Mouse (Mus musculus) MEL (cell line): ENCODE data around the gene Bmp2k. TPM values are rescaled to one million over a fixed set of nuclear protein-coding genes. Genes with fewer than 3 reads are reported as not detected.

Experiments used
- DNase-seq: peaks from one replicate; pipeline ENCODE4 v3.0.0; 2011; ENCODE audit warnings: low read depth, low spot score
- H3K27ac ChIP-seq: 2 replicates; pipeline ENCODE4 v1.5.1; 2012; ENCODE audit warnings: low read depth, mild to moderate bottlenecking, control low read depth, low read length, moderate library complexity; ENCODE audit not compliant: control insufficient read depth
- H3K27me3 ChIP-seq, 2 experiments: fragments of 150-350 bp in 1 of 2; sonication (generic) in 1 of 2; 2 replicates each; pipeline ENCODE4 v1.6.1; 2012; ENCODE audit warnings: low read length in 2 of 2, mild to moderate bottlenecking in 2 of 2, improper control_type of control experiment in 1 of 2, moderate library complexity in 1 of 2; ENCODE audit not compliant: insufficient read depth in 2 of 2, control insufficient read depth in 1 of 2
- H3K36me3 ChIP-seq, 2 experiments: 2 replicates each; pipeline ENCODE4 v1.6.1; 2012 to 2014; ENCODE audit warnings: low read length in 2 of 2, improper control_type of control experiment in 1 of 2, inconsistent platforms in 1 of 2, mild to moderate bottlenecking in 1 of 2; ENCODE audit not compliant: insufficient read depth in 2 of 2, control insufficient read depth in 1 of 2
- H3K4me1 ChIP-seq, 2 experiments: fragments of 150-350 bp in 1 of 2; sonication (generic) in 1 of 2; 2 replicates each; pipeline ENCODE4 v1.6.1; 2012; ENCODE audit warnings: low read length in 2 of 2, improper control_type of control experiment in 1 of 2, mild to moderate bottlenecking in 1 of 2; ENCODE audit not compliant: insufficient read depth in 2 of 2, control insufficient read depth in 1 of 2
- H3K4me3 ChIP-seq, 2 experiments: fragments of 150-350 bp in 1 of 2; sonication (generic) in 1 of 2; 2 replicates each; pipeline ENCODE4 v1.5.1; 2012; ENCODE audit warnings: low read depth in 2 of 2, low read length in 2 of 2, mild to moderate bottlenecking in 2 of 2, moderate library complexity in 2 of 2, control low read depth in 1 of 2, improper control_type of control experiment in 1 of 2; ENCODE audit not compliant: control insufficient read depth in 1 of 2, insufficient read depth in 1 of 2
- H3K79me2 ChIP-seq: 2 replicates; pipeline ENCODE4 v1.6.1; 2012; ENCODE audit warnings: mild to moderate bottlenecking, low read length, moderate library complexity; ENCODE audit not compliant: control insufficient read depth, poor library complexity, insufficient read depth
- H3K9ac ChIP-seq: 2 replicates; pipeline ENCODE4 v1.6.1; 2012; ENCODE audit warnings: low read depth, mild to moderate bottlenecking, control low read depth, low read length, moderate library complexity; ENCODE audit not compliant: control insufficient read depth, poor library complexity, severe bottlenecking
- H3K9me3 ChIP-seq: fragments of 150-350 bp; sonication (generic); replicated peaks from 2 replicates; pipeline ENCODE4 v1.6.1; 2012; ENCODE audit warnings: mild to moderate bottlenecking, low read length, improper control_type of control experiment, moderate library complexity; ENCODE audit not compliant: insufficient read depth
- BHLHE40 ChIP-seq: IDR thresholded peaks from 2 replicates; pipeline ENCODE4 v1.6.1; 2012; ENCODE audit warnings: low read depth, mild to moderate bottlenecking, inconsistent platforms, low read length, improper control_type of control experiment, borderline replicate concordance
- CHD1 ChIP-seq: IDR thresholded peaks from 2 replicates; pipeline ENCODE4 v1.6.1; 2012; ENCODE audit warnings: low read depth, mild to moderate bottlenecking, inconsistent platforms, low read length, improper control_type of control experiment
- CHD2 ChIP-seq: IDR thresholded peaks from 2 replicates; pipeline ENCODE4 v1.6.1; 2011; ENCODE audit warnings: low read length, improper control_type of control experiment
- CTCF ChIP-seq, 3 experiments: IDR thresholded peaks in 2 of 3; conservative IDR thresholded peaks in 1 of 3; 2 replicates each; pipeline ENCODE4 v1.5.1; 2011 to 2012; ENCODE audit warnings: low read length in 3 of 3, low read depth in 2 of 3, mild to moderate bottlenecking in 2 of 3, improper control_type of control experiment in 1 of 3, inconsistent platforms in 1 of 3, mixed read lengths in 1 of 3, moderate library complexity in 1 of 3; ENCODE audit not compliant: control insufficient read depth in 1 of 3, insufficient read depth in 1 of 3, poor library complexity in 1 of 3, severe bottlenecking in 1 of 3
- E2F4 ChIP-seq: IDR thresholded peaks from 2 replicates; pipeline ENCODE4 v1.6.1; 2011; ENCODE audit warnings: low read depth, low read length, improper control_type of control experiment, borderline replicate concordance
- EP300 ChIP-seq, 2 experiments: IDR thresholded peaks; 2 replicates each; pipeline ENCODE4 v1.6.1; 2011; ENCODE audit warnings: improper control_type of control experiment in 2 of 2, low read length in 2 of 2, low read depth in 1 of 2, mild to moderate bottlenecking in 1 of 2
- ETS1 ChIP-seq: IDR thresholded peaks from 2 replicates; pipeline ENCODE4 v1.6.1; 2012; ENCODE audit warnings: low read depth, mild to moderate bottlenecking, inconsistent platforms, low read length, improper control_type of control experiment, moderate library complexity
- GATA1 ChIP-seq: IDR thresholded peaks from 2 replicates; pipeline ENCODE4 v1.6.1; 2011; ENCODE audit warnings: low read depth, low read length, improper control_type of control experiment
- HCFC1 ChIP-seq: IDR thresholded peaks from 2 replicates; pipeline ENCODE4 v1.6.1; 2012; ENCODE audit warnings: low read depth, mild to moderate bottlenecking, inconsistent platforms, low read length, improper control_type of control experiment, moderate library complexity
- JUND ChIP-seq: IDR thresholded peaks from 2 replicates; pipeline ENCODE4 v1.6.1; 2011; ENCODE audit warnings: low read depth, mild to moderate bottlenecking, improper control_type of control experiment, low read length
- KAT2A ChIP-seq: conservative IDR thresholded peaks from 2 replicates; pipeline ENCODE4 v1.6.1; 2012; ENCODE audit warnings: low read depth, low read length, improper control_type of control experiment, inconsistent platforms
- MAZ ChIP-seq: IDR thresholded peaks from 2 replicates; pipeline ENCODE4 v1.6.1; 2012; ENCODE audit warnings: low read depth, mild to moderate bottlenecking, inconsistent platforms, low read length, improper control_type of control experiment
- MEF2A ChIP-seq: IDR thresholded peaks from 2 replicates; pipeline ENCODE4 v1.6.1; 2014; ENCODE audit warnings: low read depth, mild to moderate bottlenecking, inconsistent platforms, low read length, improper control_type of control experiment; ENCODE audit not compliant: poor library complexity, insufficient replicate concordance, severe bottlenecking; ENCODE audit errors: extremely low read depth
- MXI1 ChIP-seq: IDR thresholded peaks from 2 replicates; pipeline ENCODE4 v1.6.1; 2011; ENCODE audit warnings: mild to moderate bottlenecking, low read depth, low read length, improper control_type of control experiment
- MYB ChIP-seq: IDR thresholded peaks from 2 replicates; pipeline ENCODE4 v1.6.1; 2011; ENCODE audit warnings: mild to moderate bottlenecking, low read depth, low read length, improper control_type of control experiment
- MYC ChIP-seq: IDR thresholded peaks from 2 replicates; pipeline ENCODE4 v1.6.1; 2011; ENCODE audit warnings: low read depth, mild to moderate bottlenecking, low read length, improper control_type of control experiment, moderate library complexity
- NRF1 ChIP-seq: IDR thresholded peaks from 2 replicates; pipeline ENCODE4 v1.6.1; 2014; ENCODE audit warnings: low read depth, mild to moderate bottlenecking, inconsistent platforms, low read length, improper control_type of control experiment, moderate library complexity; ENCODE audit not compliant: poor library complexity, insufficient read depth, severe bottlenecking
- POLR2AphosphoS2 ChIP-seq: IDR thresholded peaks from 2 replicates; pipeline ENCODE4 v1.6.1; 2011; ENCODE audit warnings: low read length, improper control_type of control experiment
- POLR2AphosphoS5 ChIP-seq: IDR thresholded peaks from 2 replicates; pipeline ENCODE4 v1.6.1; 2012; ENCODE audit warnings: low read depth, borderline replicate concordance, mild to moderate bottlenecking, inconsistent platforms, low read length, moderate library complexity, mixed read lengths
- RAD21 ChIP-seq: IDR thresholded peaks from 2 replicates; pipeline ENCODE4 v1.6.1; 2011; ENCODE audit warnings: mild to moderate bottlenecking, low read depth, low read length, improper control_type of control experiment
- RCOR1 ChIP-seq: IDR thresholded peaks from 2 replicates; pipeline ENCODE4 v1.6.1; 2012; ENCODE audit warnings: low read depth, mild to moderate bottlenecking, inconsistent platforms, low read length, improper control_type of control experiment
- SIN3A ChIP-seq: IDR thresholded peaks from 2 replicates; pipeline ENCODE4 v1.6.1; 2012; ENCODE audit warnings: low read length, improper control_type of control experiment, inconsistent platforms
- SMC3 ChIP-seq: IDR thresholded peaks from 2 replicates; pipeline ENCODE4 v1.6.1; 2011; ENCODE audit warnings: low read depth, low read length, improper control_type of control experiment
- TAL1 ChIP-seq: IDR thresholded peaks from 2 replicates; pipeline ENCODE4 v1.6.1; 2012; ENCODE audit warnings: mild to moderate bottlenecking, inconsistent platforms, low read length, moderate library complexity, mixed read lengths
- TBP ChIP-seq: IDR thresholded peaks from 2 replicates; pipeline ENCODE4 v1.8.0; 2011; ENCODE audit warnings: low read depth, low read length, improper control_type of control experiment
- TCF12 ChIP-seq: IDR thresholded peaks from 2 replicates; pipeline ENCODE4 v1.6.1; 2014; ENCODE audit warnings: low read depth, mild to moderate bottlenecking, inconsistent platforms, low read length, improper control_type of control experiment, moderate library complexity
- USF1 ChIP-seq: IDR thresholded peaks from 2 replicates; pipeline ENCODE4 v1.6.1; 2014; ENCODE audit warnings: low read depth, mild to moderate bottlenecking, inconsistent platforms, low read length, improper control_type of control experiment, moderate library complexity
- USF2 ChIP-seq, 2 experiments: IDR thresholded peaks; 2 replicates each; pipeline ENCODE4 v1.6.1; 2011 to 2012; ENCODE audit warnings: improper control_type of control experiment in 2 of 2, low read length in 2 of 2, borderline replicate concordance in 1 of 2, inconsistent platforms in 1 of 2, low read depth in 1 of 2, mild to moderate bottlenecking in 1 of 2; ENCODE audit not compliant: insufficient read depth in 1 of 2
- ZC3H11A ChIP-seq: IDR thresholded peaks from 2 replicates; pipeline ENCODE4 v1.6.1; 2012; ENCODE audit warnings: low read depth, mild to moderate bottlenecking, inconsistent platforms, low read length, improper control_type of control experiment
- ZKSCAN1 ChIP-seq: IDR thresholded peaks from 2 replicates; pipeline ENCODE4 v1.6.1; 2012; ENCODE audit warnings: low read depth, mild to moderate bottlenecking, inconsistent platforms, low read length, improper control_type of control experiment, moderate library complexity
- polyA plus RNA-seq, 2 experiments: library from polyadenylated mRNA; stranded (reverse) in 1 of 2; unstranded in 1 of 2; fragments of >175 nt in 1 of 2; fragments of >200 nt in 1 of 2; gene quantifications; 2 replicates each; pipeline versions ENCODE4 v1.2.1 to v1.2.4; 2012; ENCODE audit warnings: low replicate concordance in 2 of 2, low read depth in 1 of 2; ENCODE audit not compliant: insufficient read length in 2 of 2, insufficient read depth in 1 of 2, missing spikeins in 1 of 2
- total RNA-seq: library from RNA; depleted of rRNA; stranded (reverse); fragments of 300-350 nt; gene quantifications from 2 replicates; pipeline ENCODE4 v1.2.3, GENCODE M21; 2012

Gene Bmp2k
- total and polyA plus RNA-seq, 3 experiments = 10.8 to 16.3 TPM; not detected in 1

- peak; percentile 40 for DNase-seq
- H3K27me3 ChIP-seq = no peaks in the 10 kb centered on the region
These were observed 110.8 kb downstream of the Bmp2k start for GRCm38 (mm10) chr5:97108333-97108732.

GRCm38 (mm10) chr5:97110133-97110532, 112.6 kb downstream of the Bmp2k start:
- H3K27ac ChIP-seq = no peak overlapping the region
- H3K9ac ChIP-seq = no peak overlapping the region; the same call in 1 of the 2 replicates
- no peaks in the 10 kb centered on the region for H3K9me3 ChIP-seq
- TF ChIP-seq MYC (no peak), POLR2AphosphoS5 (no peak), ETS1 (no peak), CHD2 (no peak), HCFC1 (no peak), RCOR1 (no peak), SIN3A (no peak), POLR2AphosphoS2 (no peak), CTCF (IDR thresholded peaks at IDR 0.05 in 2 of 3, conservative IDR thresholded peaks at IDR 0.05 in 1 of 3; ENCODE audit: control insufficient read depth in 1 of 3, insufficient read depth in 1 of 3, low read depth in 2 of 3, low read length in 3 of 3, poor library complexity in 1 of 3, severe bottlenecking in 1 of 3) (no peak), MYB (no peak), E2F4 (no peak), CHD1 (no peak), BHLHE40 (no peak)
- DNase-seq = no peak
- H3K4me1 ChIP-seq = peaks cover 17 to 27% of the 10 kb centered on the region in 2 experiments; a peak in 3 of 4 replicates
- H3K4me3 ChIP-seq = peak overlapping the region in 1 of 2 experiments; percentile 72; a peak in 1 of 4 replicates
- no peaks in the 10 kb centered on the region for H3K27me3 ChIP-seq
- no peaks in the 10 kb centered on the region for H3K79me2 ChIP-seq
- peaks cover 0 to 21% of the 10 kb centered on the region in 2 experiments; a peak in 2 of 4 replicates for H3K36me3 ChIP-seq

More at GRCm38 (mm10) chr5:97108333-97108732, 110.8 kb downstream of the Bmp2k start:
- peaks cover 17 to 27% of the 10 kb centered on the region in 2 experiments; a peak in 3 of 4 replicates for H3K4me1 ChIP-seq
- no peaks in the 10 kb centered on the region for H3K79me2 ChIP-seq
- peak overlapping the region; percentile 67; the same call in 1 of the 2 replicates for H3K27ac ChIP-seq
- peaks cover 0 to 21% of the 10 kb centered on the region in 2 experiments; a peak in 2 of 4 replicates for H3K36me3 ChIP-seq
- no peak overlapping the region for H3K4me3 ChIP-seq
- peak overlapping the region; percentile 9; the same call in 1 of the 2 replicates for H3K9ac ChIP-seq
- TF ChIP-seq E2F4 (no peak), ZKSCAN1 (no peak), SMC3 (no peak), MXI1 (no peak), TCF12 (no peak), NRF1 (no peak), MEF2A (no peak), USF2 (IDR thresholded peaks at IDR 0.05; ENCODE audit: borderline replicate concordance in 1 of 2, insufficient read depth in 1 of 2, low read depth in 1 of 2, low read length in 2 of 2) (no peak), CTCF (IDR thresholded peaks at IDR 0.05 in 2 of 3, conservative IDR thresholded peaks at IDR 0.05 in 1 of 3; ENCODE audit: control insufficient read depth in 1 of 3, insufficient read depth in 1 of 3, low read depth in 2 of 3, low read length in 3 of 3, poor library complexity in 1 of 3, severe bottlenecking in 1 of 3) (no peak), RCOR1 (no peak), SIN3A (peak; percentile 23; the same call in 1 of the 2 replicates), TAL1 (no peak), JUND (no peak), RAD21 (no peak), EP300 (IDR thresholded peaks at IDR 0.05; ENCODE audit: low read depth in 1 of 2, low read length in 2 of 2) (peak in 1 of 2 experiments; percentile 33; a peak in 1 of 4 replicates), ETS1 (peak; percentile 20; the same call in 1 of the 2 replicates), GATA1 (no peak), POLR2AphosphoS5 (no peak), TBP (no peak), KAT2A (no peak; the same call in 1 of the 2 replicates), MAZ (no peak), ZC3H11A (no peak), USF1 (no peak)
- no peaks in the 10 kb centered on the region for H3K9me3 ChIP-seq
